Mouse (Mus musculus) cerebellum, adult 18-20 months (tissue): ENCODE measurements around the gene Gm10309.
"Not testable (repeated sequence)": the region's sequence is repeated elsewhere in the genome, so short reads cannot be mapped to it uniquely, and the experiment has no call there.

Source experiments
- DNase-seq, 2 experiments: peaks; one replicate each; pipeline ENCODE4 v3.0.0; 2021

Gm10309 gene

GRCm38 (mm10) chr17:86508212-86508490, 3.1 kb upstream of the Gm10309 start:
- no peak for DNase-seq

- DNase-seq, result peak; percentile 21 to 22
Measured at GRCm38 (mm10) chr17:86507342-86508211, 2.5 kb upstream of the Gm10309 start.

GRCm38 (mm10) chr17:86506881-86507280, 1.8 kb upstream of the Gm10309 start:
- no peak for DNase-seq

GRCm38 (mm10) chr17:86503208-86503897, 1.7 kb downstream of the Gm10309 start:
- DNase-seq, result no peak

- no peak for DNase-seq
Measured at GRCm38 (mm10) chr17:86501393-86501792, 3.6 kb downstream of the Gm10309 start.

- DNase-seq, result no peak
Measured at GRCm38 (mm10) chr17:86499359-86500045, 5.5 kb downstream of the Gm10309 start.

GRCm38 (mm10) chr17:86497302-86497701, 7.7 kb downstream of the Gm10309 start:
- no peak for DNase-seq

GRCm38 (mm10) chr17:86496123-86496771, 8.8 kb downstream of the Gm10309 start:
- DNase-seq, result peak; percentile 48 to 66

- DNase-seq, result no peak
Measured at GRCm38 (mm10) chr17:86494895-86495294, 10.1 kb downstream of the Gm10309 start.

- no peak for DNase-seq
Measured at GRCm38 (mm10) chr17:86494494-86494893, 10.5 kb downstream of the Gm10309 start.

- no peak for DNase-seq
Measured at GRCm38 (mm10) chr17:86493891-86494420, 11.1 kb downstream of the Gm10309 start.

GRCm38 (mm10) chr17:86492376-86492775, 12.7 kb downstream of the Gm10309 start:
- DNase-seq, result no peak

GRCm38 (mm10) chr17:86489827-86490226, 15.2 kb downstream of the Gm10309 start:
- DNase-seq, result no peak

GRCm38 (mm10) chr17:86487450-86487849, 17.6 kb downstream of the Gm10309 start:
- no peak for DNase-seq

- no peak for DNase-seq
Measured at GRCm38 (mm10) chr17:86486657-86487056, 18.4 kb downstream of the Gm10309 start.

GRCm38 (mm10) chr17:86484087-86484737, 20.8 kb downstream of the Gm10309 start:
- DNase-seq, result peak; percentile 77 to 78

GRCm38 (mm10) chr17:86482675-86483074, 22.4 kb downstream of the Gm10309 start:
- DNase-seq, result no peak

- DNase-seq, result no peak
Measured at GRCm38 (mm10) chr17:86479406-86479805, 25.6 kb downstream of the Gm10309 start.

- not testable (repeated sequence) for DNase-seq
Measured at GRCm38 (mm10) chr17:86477401-86477800, 27.6 kb downstream of the Gm10309 start.

GRCm38 (mm10) chr17:86476674-86477073, 28.4 kb downstream of the Gm10309 start:
- no peak for DNase-seq

GRCm38 (mm10) chr17:86471684-86472083, 33.3 kb downstream of the Gm10309 start:
- peak; percentile 83 to 85 for DNase-seq

- no peak for DNase-seq
Measured at GRCm38 (mm10) chr17:86470160-86470559, 34.9 kb downstream of the Gm10309 start.
